Mouse (Mus musculus): ENCODE data around the gene Pgm2.
A peak's percentile ranks its signal among the peaks of the same experiment; 100 is the strongest.

The Pgm2 gene

DNA sequence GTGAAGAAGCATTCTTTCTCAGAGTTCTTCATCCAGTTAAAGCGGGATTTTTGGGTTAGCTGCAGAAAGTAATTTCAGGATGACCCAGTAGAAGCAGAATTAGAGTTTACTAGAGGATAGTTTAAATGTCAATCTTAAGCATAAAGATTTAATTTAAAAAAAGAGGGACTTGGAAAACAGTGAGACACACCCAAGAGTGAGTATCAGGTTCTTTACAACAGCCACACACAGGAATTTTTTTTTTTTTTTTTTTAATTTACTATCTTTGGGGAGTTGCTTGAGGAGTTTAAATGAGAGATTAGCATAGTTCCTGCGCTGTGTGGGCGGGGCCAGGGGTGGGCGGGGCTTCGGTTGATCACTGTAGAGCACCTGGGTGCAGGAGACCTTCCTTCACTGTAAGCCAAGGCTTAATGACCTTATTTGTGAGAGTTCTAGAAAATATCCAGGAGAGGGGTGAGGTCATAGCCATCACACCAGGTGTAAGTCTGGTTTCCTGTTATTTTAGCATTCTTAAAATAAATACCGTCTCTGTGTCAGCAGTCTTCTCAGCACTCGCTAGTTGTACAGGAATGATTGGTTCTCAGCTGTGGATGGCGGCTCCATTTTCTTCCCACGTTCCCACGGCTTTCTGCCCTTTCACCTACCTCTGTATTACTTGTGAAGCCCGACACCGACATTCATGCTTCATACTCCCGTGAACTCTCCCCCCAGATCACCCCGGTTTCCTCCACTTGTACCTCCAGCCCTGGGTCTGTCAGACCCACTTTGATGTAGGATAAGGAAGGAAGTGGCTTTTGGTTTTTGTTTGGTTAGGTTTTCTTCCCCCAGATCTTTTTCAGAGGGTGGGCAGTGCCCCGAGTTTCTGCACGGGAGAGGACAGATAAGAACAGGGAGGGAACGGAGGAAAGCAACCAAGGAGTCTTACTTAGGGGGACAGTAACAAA, 56.7 kb downstream of the Pgm2 start:
- no peak for DNase-seq

DNA sequence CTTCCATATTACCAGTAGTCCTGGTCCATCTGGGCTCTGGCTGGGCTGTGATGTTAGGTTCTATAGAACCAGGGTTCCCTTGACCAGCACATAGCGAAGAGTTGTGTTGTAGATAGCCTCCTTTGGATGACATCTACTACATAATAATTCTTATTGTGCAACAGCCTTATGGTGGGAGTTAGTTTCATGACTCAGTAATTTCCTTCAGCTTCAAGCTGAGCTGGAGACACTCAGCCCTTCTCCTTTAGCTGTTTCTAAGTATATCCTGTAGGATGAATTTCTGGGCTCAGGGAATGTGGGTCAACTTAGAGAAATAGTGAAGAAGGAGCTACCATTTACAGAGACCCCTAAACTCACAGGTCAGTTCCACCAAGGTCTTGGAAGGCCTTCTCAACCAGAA, 60.6 kb downstream of the Pgm2 start:
- no peak for DNase-seq

DNA sequence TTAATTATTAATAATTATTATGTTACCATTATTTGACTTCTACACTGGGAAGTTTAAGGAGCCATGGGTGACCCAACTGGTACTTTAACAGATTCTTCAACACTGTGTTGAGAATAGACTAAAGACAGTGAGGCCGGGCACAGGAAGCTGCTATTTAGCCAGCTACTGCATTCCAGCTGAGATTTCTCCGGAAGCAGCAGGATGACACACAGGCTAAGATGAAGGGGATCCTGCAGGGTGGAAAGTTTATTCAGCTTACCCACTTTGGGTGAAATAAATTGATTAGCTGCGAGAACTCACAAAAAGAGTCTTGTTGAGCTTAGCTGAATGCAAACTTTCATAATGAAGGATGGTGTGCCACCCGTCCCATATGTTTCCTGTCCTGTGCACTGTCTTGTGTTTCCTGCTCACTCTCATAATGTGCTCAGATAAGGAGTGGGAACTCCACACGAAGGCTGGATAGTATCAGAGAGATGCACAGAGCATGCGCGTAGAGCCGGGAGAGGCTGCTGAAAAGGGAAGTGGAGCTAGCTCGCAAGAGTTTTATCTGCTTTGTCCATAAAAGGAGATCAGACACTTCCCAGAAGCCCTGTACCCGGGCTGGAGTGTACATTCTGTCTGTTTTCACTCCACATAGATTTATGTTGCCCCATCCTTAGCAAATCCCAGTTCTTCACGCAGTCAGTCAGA, 63.3 kb downstream of the Pgm2 start, which contains the start of gene Tbc1d1:
Gene Tbc1d1, plus strand, starts transcription at position 445 of the 690 bp plus-strand sequence.
- no peak for DNase-seq

DNA sequence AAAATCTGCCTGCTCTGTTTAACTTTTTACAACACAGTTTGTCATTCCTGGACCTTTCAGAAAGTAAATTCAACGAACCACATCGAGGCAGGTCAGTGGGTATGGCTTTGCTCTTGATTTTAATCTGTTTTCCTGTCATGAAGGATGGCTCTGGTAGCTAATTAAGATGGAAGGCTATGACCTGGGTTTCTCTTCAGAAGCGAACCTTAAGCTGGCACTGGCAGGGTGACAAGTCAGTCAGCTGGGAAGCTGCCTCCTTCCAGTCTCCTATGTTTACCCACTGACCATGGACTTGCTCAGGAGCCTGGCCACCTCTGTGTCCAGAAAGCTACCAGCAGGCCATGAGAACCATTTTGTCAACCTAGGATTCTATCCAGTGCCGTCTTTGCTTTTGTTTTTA, 63.8 kb downstream of the Pgm2 start:
- no peak for DNase-seq

DNA sequence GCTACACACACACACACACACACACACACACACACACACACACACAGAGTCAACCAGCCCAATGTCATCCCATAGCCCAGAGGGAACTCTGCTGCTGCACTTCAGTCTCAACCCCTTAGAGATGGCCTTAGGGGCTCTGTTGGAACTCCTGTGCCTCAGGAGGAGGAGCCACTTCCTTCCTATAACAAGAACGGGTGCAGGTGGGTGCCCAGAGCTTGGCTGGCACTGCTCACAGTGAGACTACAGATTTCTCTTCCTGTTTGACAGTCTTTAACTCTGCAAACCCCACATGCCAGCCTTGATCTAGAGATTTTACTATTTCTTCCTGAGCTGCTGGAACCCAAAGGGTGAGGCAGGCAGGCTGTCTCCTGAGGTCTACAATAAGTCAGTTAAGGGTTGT, 65.2 kb downstream of the Pgm2 start:
- DNase-seq: no peak

DNA sequence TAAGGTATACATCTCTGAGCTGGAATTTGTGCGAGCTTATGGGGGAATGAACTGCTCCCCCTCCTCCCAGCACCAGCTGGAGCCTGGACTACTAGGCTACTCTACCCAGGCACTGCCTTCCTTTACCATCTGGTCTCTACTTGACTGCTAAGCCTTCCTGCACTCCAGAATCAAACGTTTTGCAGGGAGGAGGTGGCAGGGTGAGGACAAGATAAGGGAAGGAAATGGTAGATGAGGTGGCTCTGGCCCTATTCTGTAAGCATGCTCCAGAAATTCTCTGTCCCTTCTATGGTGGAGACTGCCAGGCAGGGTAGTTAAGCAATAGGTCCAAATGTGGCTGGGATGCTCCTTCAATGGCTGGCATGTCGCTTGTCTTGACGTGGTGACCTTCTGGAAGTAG, 65.8 kb downstream of the Pgm2 start:
- DNase-seq: no peak

DNA sequence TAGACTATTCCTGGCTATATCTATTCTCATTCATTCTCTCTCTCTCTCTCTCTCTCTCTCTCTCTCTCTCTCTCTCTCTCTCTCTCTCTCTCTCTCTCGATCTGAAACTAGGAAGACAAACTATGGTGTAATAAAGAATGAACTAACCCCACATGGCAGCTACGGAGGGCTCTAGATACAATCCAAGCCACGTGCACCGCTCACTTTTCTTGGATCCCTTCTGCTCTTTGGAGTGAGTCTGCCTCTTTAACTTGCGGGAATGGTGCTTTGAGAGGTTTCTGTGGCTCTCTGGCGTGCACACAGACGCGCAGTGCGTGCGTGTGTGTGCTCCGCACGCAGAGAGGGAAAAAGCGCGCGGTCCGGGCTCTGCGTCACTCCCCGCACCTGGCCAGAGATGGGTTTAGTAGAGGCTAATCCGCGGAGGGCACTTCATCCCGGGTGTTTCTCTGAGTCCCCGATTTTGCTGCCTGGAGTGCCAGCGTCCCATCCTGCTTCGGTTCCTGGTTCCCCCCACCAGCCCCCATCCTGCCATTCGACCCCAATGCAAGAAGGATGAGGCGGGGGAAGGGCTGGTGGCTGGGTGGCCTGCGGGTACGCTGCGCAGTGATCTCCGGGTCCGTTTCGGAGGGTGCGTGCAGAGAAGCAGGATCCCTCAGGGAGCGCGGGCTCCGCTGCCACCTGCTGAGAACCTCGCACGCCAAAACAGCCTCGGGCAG, 66.5 kb downstream of the Pgm2 start:
- DNase-seq: peak; percentile 68

DNA sequence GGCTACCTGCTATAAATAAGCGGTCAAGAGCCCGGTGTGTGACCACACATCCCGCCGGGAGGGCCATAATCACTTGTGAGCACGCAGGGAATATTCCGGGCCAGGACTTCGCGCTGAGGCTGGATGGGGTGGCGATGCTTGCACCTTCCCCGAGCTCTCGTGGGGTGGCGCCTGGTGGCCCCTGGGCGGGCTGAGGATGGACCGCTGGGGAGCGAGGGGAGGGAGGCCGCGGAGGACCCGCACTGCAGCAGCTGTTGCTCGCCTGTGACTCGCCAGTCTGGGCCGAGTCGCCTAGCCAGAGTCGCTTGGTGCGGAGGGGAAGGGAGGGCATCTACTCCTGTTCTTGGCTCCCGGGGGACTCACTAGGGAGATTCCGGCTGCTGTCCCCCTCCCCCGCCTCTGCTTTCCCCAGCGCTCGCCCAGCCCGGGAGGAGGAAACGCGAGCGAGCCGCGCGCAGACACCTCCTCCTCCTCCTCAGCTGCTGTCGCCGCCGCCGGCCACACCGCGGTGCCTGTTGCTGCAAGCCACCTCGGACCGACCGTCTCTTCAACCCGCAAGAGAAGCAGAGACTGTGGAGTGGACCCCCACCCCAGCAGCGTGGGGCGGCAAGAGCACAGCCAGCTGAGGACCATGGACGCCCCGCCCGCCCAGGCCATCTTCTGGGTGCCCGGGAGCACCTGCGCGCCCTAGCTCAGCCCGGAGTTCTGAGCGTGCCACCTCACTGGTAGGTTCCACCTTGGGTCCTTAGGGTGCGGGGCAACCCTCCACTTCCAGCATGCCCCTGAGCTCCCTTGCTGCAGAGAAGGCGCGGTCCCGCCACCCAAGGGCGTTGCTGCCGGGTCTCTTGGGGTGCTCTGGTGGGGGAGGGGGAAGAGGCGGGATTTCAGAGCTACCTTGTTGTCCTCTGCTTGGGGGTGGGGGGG, 67.3 kb downstream of the Pgm2 start:
- peak; percentile 83 for DNase-seq

DNA sequence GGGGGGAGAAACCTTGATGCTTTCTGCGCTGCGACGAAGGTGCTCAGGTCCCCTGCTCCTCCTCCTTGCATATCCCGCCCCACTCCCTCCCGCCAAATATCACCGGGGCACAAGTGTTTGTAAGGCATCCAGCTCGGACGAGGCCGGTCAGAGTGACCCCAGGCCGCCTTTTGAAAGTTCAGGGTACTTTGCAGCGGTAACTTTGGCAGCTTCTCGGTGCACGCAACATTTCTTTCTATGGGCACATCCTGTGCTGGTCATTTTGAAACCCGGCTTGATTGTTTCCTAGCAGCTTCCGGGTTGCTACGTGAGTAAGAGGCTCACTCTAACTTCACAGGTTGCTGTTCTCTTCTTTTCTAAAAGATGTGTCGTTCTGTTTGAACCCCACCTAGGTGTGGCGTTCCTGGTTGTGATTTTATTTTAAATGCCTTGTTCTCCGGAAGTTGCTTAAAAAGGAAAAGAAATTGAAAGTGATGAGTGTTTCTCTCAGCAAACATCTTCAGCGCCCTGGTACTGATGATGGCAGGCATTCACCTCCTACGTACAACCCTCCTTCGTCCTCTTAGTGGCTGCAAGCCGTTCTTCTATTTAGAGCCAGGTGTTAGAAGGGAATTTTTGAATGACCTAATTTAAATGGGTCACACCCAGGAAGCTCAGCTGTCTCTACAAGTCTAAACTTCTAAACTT, 68.1 kb downstream of the Pgm2 start:
- no peak for DNase-seq

DNA sequence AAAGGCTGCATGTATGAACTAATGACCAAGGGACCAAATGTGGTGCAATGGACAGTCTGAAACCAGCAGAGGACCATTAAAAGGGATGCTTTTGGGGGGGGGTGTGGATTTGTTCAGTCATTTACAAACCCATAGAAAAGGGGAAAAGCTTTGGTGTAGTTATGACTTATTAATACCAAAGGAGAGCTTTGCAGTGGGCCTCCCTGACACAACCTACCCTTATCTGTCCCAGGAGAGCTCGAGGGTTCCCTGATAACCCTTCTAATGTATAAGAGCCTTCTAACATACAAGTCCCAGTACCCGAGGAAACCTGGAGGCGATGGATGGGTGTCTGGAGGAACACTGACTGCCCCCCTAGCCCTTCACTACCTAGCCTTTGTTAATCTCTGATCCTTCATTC, 69.2 kb downstream of the Pgm2 start:
- DNase-seq: no peak

DNA sequence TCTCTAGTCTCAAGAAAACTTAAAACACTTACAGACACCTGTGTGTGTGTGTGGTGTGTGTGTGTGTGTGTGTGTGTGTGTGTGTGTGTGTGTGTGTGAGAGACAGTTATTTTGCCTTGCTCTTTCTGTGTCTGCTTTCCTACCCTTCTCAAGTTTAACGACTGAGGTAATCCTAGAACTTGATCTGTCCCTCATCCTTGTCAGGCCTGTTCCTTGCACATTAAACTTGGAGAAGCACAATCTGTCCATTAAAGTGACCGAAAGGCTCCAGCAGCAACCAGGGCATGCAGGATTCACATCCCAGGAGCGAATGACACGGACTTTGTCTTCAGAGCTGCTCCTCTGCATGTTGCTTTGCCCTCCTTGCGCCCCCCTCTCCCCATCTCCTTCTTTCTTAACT, 69.8 kb downstream of the Pgm2 start:
- DNase-seq: no peak

DNA sequence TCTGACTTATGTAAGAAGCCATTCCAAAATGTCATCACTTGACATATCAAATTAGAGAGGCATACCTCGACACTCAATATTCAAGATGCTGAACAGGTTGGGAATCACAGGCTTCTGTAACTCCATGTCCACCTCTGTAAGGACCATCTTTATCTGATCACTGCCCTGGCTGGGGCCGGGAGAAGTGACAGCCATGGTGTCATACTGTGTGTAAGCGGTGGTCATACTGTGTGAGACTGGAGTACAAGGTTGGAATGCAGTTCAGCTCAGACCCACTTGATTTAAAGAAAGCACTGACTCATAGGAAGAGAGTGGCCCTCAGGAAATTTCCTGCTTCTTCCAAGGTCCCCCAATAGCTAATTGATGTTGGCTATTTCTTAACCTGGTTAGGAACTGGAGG, 71.7 kb downstream of the Pgm2 start:
- no peak for DNase-seq

DNA sequence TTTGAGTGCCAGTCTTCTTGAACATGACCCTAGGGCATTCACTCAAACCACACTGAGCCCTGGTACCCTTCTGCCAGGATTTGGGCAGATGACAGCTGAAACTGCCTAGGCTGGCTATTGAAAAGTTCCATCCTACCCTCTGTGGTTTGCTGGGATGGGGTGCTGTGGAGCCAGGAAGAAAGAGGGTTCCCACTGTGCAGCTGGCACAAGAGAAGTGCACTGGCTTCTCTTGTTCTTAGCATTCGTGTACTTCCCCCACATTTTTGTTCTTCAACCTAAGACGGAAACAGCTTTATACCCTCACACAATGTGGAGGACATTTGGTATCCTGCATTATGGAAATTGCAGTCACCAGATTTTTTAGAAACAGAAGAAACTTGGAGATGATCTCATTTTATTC, 73.1 kb downstream of the Pgm2 start:
- DNase-seq: no peak

DNA sequence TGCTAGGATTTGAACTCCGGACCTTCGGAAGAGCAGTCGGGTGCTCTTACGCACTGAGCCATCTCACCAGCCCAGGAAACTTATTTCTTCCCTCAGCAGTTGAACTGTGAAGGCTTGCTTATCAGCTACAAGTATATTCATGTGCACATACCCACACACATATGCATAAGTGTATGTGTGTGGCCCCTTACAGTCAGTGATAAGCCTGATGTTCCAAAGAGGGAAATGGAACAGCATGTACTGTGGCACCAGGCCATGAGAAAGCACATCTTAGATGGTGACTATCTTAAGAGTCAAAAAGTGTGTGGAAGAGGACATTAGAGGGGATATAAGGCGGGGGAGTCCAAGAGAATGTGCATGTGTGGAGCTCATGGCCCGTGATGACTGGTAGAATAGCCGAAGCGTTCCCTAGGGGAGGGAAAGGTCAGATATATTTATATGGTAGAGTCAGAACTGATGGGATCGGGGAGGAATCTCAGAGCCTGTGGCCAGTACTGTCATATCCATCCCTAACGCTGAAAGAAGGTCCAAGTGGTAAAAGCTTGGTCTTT, 76.3 kb downstream of the Pgm2 start:
- no peak for DNase-seq

DNA sequence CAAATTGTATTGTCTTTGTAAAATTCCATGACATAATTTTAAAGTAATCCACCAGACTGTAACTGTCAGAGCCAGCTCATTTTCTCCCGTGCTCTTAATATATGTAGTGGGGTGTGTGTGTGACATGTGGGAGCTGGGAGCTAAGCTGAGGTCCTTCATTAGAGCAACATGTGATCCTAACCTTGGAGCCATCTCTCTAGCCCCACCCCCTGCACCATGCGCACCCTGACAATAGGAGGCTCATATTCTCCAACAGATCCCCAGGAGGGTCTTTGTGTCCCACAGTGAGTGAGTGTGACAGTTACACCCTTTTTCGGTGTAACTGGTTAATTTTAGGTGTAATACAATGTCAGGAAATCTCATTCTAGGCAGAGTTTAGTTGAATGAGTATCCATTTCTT, 80.1 kb downstream of the Pgm2 start:
- no peak for DNase-seq

DNA sequence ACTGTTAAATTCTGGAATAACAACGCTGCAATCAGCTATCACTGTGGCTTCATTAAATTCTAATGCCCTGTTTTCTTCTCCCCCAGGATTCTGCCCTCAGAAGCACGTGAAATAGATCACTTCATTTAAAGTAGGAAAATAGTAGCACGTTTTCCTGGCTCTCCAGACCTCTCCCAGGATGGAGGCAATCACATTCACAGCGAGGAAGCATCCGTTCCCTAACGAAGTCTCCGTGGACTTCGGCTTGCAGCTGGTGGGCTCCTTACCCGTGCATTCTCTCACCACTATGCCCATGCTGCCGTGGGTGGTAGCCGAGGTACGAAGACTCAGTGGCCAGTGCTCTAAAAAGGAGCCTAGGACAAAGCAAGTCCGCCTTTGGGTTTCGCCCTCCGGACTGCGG, 80.6 kb downstream of the Pgm2 start:
- no peak for DNase-seq

DNA sequence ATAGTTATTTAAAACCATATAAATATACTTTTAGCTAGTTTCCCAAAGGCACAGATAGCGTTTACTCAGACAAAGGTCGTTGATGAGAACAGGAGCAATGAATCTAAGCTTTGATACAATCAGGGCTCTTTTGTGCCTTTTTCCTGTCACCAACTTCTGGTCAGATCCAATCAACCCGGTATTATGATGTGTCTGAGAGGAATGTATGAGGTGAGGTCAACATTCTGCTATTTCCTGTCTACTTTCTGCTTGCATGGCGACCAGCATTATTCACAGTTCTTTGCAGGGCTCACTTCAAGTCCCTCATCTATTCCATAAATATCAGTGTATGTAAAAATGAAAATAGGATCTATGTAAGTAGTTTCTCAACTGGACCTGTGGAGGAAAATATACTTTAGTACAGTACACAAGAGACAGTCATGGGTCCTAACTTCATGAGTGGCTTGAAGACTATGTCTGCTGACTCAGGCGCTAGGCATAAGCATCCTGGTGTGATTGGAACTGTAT, 81.7 kb downstream of the Pgm2 start:
- DNase-seq: no peak
